Mouse (Mus musculus): ENCODE data around the gene Tnfaip8l3.

Tnfaip8l3 gene

GRCm38 (mm10) chr9:53990921-53991320 is 77.3 kb downstream of the Tnfaip8l3 start:
- no peak for DNase-seq (ENCODE audit: low spot score in 2 of 2)

- no peak for DNase-seq (ENCODE audit: low spot score in 2 of 2)
These were observed 81.2 kb downstream of the Tnfaip8l3 start for GRCm38 (mm10) chr9:53986972-53987371.

GRCm38 (mm10) chr9:53984868-53985267 is 83.3 kb downstream of the Tnfaip8l3 start:
- DNase-seq (ENCODE audit: low spot score in 2 of 2): no peak

- no peak for DNase-seq (ENCODE audit: low spot score in 2 of 2)
These were observed 93.1 kb downstream of the Tnfaip8l3 start, which contains the start of gene Elmod1 for GRCm38 (mm10) chr9:53975122-53975518. TSS of gene Elmod1 (minus strand) at chr9:53975301.

- no peak for DNase-seq (ENCODE audit: low spot score in 2 of 2)
These were observed 93.7 kb downstream of the Tnfaip8l3 start for GRCm38 (mm10) chr9:53974328-53975121.

GRCm38 (mm10) chr9:53973929-53974327 is 94.3 kb downstream of the Tnfaip8l3 start:
- no peak for DNase-seq (ENCODE audit: low spot score in 2 of 2)
